Mouse (Mus musculus): Measurements from ENCODE around the gene Tas2r120. TPM values are rescaled to one million over a fixed set of nuclear protein-coding genes. Genes with fewer than 3 reads are reported as not detected.
"Not testable (repeated sequence)": the region's sequence is repeated elsewhere in the genome, so short reads cannot be mapped to it uniquely, and the experiment has no call there.

Tas2r120 gene
- not detected in 2 replicates for polyA plus RNA-seq (2012; rRNA removed)

GRCm38 (mm10) chr6:132656653-132657052 is at the start of gene Tas2r120:
Tas2r120 (plus strand) TSS chr6:132656953.
- Histone ChIP-seq H3K27me3 (ENCODE audit: control insufficient read depth, insufficient read depth, low read length) (no peaks in the 10 kb centered on the region), H3K36me3 (ENCODE audit: control insufficient read depth, insufficient read depth, low read length) (no peaks in the 10 kb centered on the region), H3K4me3 (ENCODE audit: control insufficient read depth, low read depth, low read length) (no peak within 1 kb of the TSS), H3K4me1 (ENCODE audit: control insufficient read depth, insufficient read depth, low read length) (no peaks in the 10 kb centered on the region), H3K27ac (ENCODE audit: control insufficient read depth, insufficient read depth, low read depth, low read length) (no peak within 1 kb of the TSS)
- TF ChIP-seq POLR2A (IDR thresholded peaks at IDR 0.05; ENCODE audit: control insufficient read depth, low read depth, low read length) (no peak), CTCF (IDR thresholded peaks at IDR 0.05; ENCODE audit: control insufficient read depth, insufficient read depth, insufficient replicate concordance, low read depth, low read length) (no peak)

GRCm38 (mm10) chr6:132649399-132649798 is 7.4 kb upstream of the Tas2r120 start:
- TF ChIP-seq CTCF (IDR thresholded peaks at IDR 0.05; ENCODE audit: control insufficient read depth, insufficient read depth, insufficient replicate concordance, low read depth, low read length) (no peak), POLR2A (IDR thresholded peaks at IDR 0.05; ENCODE audit: control insufficient read depth, low read depth, low read length) (no peak)
- H3K4me1 ChIP-seq (ENCODE audit: control insufficient read depth, insufficient read depth, low read length) = no peaks in the 10 kb centered on the region
- H3K27me3 ChIP-seq (ENCODE audit: control insufficient read depth, insufficient read depth, low read length) = no peaks in the 10 kb centered on the region
- H3K27ac ChIP-seq (ENCODE audit: control insufficient read depth, insufficient read depth, low read depth, low read length) = no peak overlapping the region
- H3K36me3 ChIP-seq (ENCODE audit: control insufficient read depth, insufficient read depth, low read length) = no peaks in the 10 kb centered on the region
- no peak overlapping the region for H3K4me3 ChIP-seq (ENCODE audit: control insufficient read depth, low read depth, low read length)

- H3K27ac ChIP-seq (ENCODE audit: control insufficient read depth, insufficient read depth, low read depth, low read length) = no peak within 1 kb of the TSS
- H3K27me3 ChIP-seq (ENCODE audit: control insufficient read depth, insufficient read depth, low read length) = no peaks in the 10 kb centered on the region
- no peaks in the 10 kb centered on the region for H3K36me3 ChIP-seq (ENCODE audit: control insufficient read depth, insufficient read depth, low read length)
- TF ChIP-seq POLR2A (IDR thresholded peaks at IDR 0.05; ENCODE audit: control insufficient read depth, low read depth, low read length) (no peak), CTCF (IDR thresholded peaks at IDR 0.05; ENCODE audit: control insufficient read depth, insufficient read depth, insufficient replicate concordance, low read depth, low read length) (no peak)
- no peaks in the 10 kb centered on the region for H3K4me1 ChIP-seq (ENCODE audit: control insufficient read depth, insufficient read depth, low read length)
- no peak within 1 kb of the TSS for H3K4me3 ChIP-seq (ENCODE audit: control insufficient read depth, low read depth, low read length)
These were observed 5.3 kb upstream of the Tas2r120 start, which contains the start of gene A630073D07Rik for GRCm38 (mm10) chr6:132651426-132651825. A630073D07Rik (minus strand) TSS chr6:132651526.

- not testable (repeated sequence) for H3K4me3 ChIP-seq (ENCODE audit: control insufficient read depth, low read depth, low read length); H3K27me3 ChIP-seq (ENCODE audit: control insufficient read depth, insufficient read depth, low read length); H3K27ac ChIP-seq (ENCODE audit: control insufficient read depth, insufficient read depth, low read depth, low read length); H3K4me1 ChIP-seq (ENCODE audit: control insufficient read depth, insufficient read depth, low read length); H3K36me3 ChIP-seq (ENCODE audit: control insufficient read depth, insufficient read depth, low read length)
These were observed 34.8 kb downstream of the Tas2r120 start for GRCm38 (mm10) chr6:132691596-132691995.

- Histone ChIP-seq H3K36me3 (ENCODE audit: control insufficient read depth, insufficient read depth, low read length) (no peaks in the 10 kb centered on the region), H3K4me1 (ENCODE audit: control insufficient read depth, insufficient read depth, low read length) (no peaks in the 10 kb centered on the region), H3K4me3 (ENCODE audit: control insufficient read depth, low read depth, low read length) (no peak within 1 kb of the TSS), H3K27me3 (ENCODE audit: control insufficient read depth, insufficient read depth, low read length) (no peaks in the 10 kb centered on the region), H3K27ac (ENCODE audit: control insufficient read depth, insufficient read depth, low read depth, low read length) (no peak within 1 kb of the TSS)
- TF ChIP-seq CTCF (IDR thresholded peaks at IDR 0.05; ENCODE audit: control insufficient read depth, insufficient read depth, insufficient replicate concordance, low read depth, low read length) = no peak
- no peak for TF ChIP-seq POLR2A (IDR thresholded peaks at IDR 0.05; ENCODE audit: control insufficient read depth, low read depth, low read length)
These were observed 44.2 kb downstream of the Tas2r120 start, which contains the start of gene Tas2r121 for GRCm38 (mm10) chr6:132700907-132701306. Tas2r121 (minus strand) TSS chr6:132701007.

Other genes with a start within 250 kb of the Tas2r120 start
- not detected in 2 replicates for gene Prh1, start 87.1 kb upstream of the Tas2r120 start, polyA plus RNA-seq (2012; rRNA removed)
- gene Prp2, start 61.0 kb upstream of the Tas2r120 start, polyA plus RNA-seq (2012; rRNA removed) = not detected in 2 replicates
- not detected in 2 replicates for gene A630073D07Rik, start 5.4 kb upstream of the Tas2r120 start, polyA plus RNA-seq (2012; rRNA removed)
- gene Tas2r121, start 44.1 kb downstream of the Tas2r120 start, polyA plus RNA-seq (2012; rRNA removed) = not detected in 2 replicates
- gene Tas2r122, start 55.0 kb downstream of the Tas2r120 start, polyA plus RNA-seq (2012; rRNA removed) = not detected in 2 replicates
- gene Tas2r115, start 81.1 kb downstream of the Tas2r120 start, polyA plus RNA-seq (2012; rRNA removed) = not detected in 2 replicates
- not detected in 2 replicates for gene Tas2r124, start 97.8 kb downstream of the Tas2r120 start, polyA plus RNA-seq (2012; rRNA removed)
- not detected in 2 replicates for gene Tas2r102, start 105.2 kb downstream of the Tas2r120 start, polyA plus RNA-seq (2012; rRNA removed)
- not detected in 2 replicates for gene Tas2r136, start 121.2 kb downstream of the Tas2r120 start, polyA plus RNA-seq (2012; rRNA removed)
- not detected in 2 replicates for gene Tas2r117, start 145.9 kb downstream of the Tas2r120 start, polyA plus RNA-seq (2012; rRNA removed)
- not detected in 2 replicates for gene Tas2r123, start 190.2 kb downstream of the Tas2r120 start, polyA plus RNA-seq (2012; rRNA removed)
- gene Tas2r116, start 198.5 kb downstream of the Tas2r120 start, polyA plus RNA-seq (2012; rRNA removed) = not detected in 2 replicates
- gene Tas2r110, start 211.1 kb downstream of the Tas2r120 start, polyA plus RNA-seq (2012; rRNA removed) = not detected in 2 replicates
- not detected in 2 replicates for gene Tas2r113, start 236.1 kb downstream of the Tas2r120 start, polyA plus RNA-seq (2012; rRNA removed)

Data from testis, adult 2 months (tissue).